Mouse (Mus musculus) C2C12 (cell line): Measurements from ENCODE around the gene Dusp27.

Source experiments
- MAX ChIP-seq: IDR thresholded peaks from one replicate; pipeline ENCODE4 v1.6.1; 2011; ENCODE audit warnings: mild to moderate bottlenecking, control low read depth
- USF1 ChIP-seq: IDR thresholded peaks from one replicate; pipeline ENCODE4 v1.6.1; 2011; ENCODE audit warnings: low read depth, mild to moderate bottlenecking, control low read depth, moderate library complexity

DNA sequence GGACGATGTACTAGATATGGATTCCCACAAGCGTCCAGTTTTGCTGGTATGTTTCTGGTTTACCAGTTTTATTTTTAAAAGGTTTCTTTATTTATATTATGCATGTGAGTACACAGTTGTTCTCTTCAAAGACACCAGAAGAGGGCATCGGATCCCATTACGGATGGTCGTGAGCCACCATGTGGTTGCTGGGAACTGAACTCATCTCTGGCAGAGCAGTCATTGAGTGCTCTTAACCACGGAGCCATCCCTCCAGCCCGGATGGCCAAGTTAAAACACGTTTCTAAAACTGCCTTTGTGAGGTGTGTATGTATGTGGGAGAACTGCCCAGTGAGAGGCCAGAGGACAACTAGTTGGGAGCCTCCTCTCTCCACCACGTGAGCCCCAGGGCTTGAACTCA is 30.9 kb upstream of the Dusp27 start:
- TF ChIP-seq MAX, result no peak
- no peak for TF ChIP-seq USF1
